Mouse (Mus musculus): ENCODE measurements around the gene Rdh8. TPM values are rescaled to one million over a fixed set of nuclear protein-coding genes. Genes with fewer than 3 reads are reported as not detected.

Gene Rdh8
- total RNA-seq, 2 experiments from 2014 or later = not detected

Other genes with a start within 250 kb of the Rdh8 start
- 10 to 100 TPM; 14.9 to 17.6 TPM for gene Zfp846, start 237.2 kb upstream of the Rdh8 start, total RNA-seq (2021)
- 100 to 1,000 TPM; 310 to 319 TPM for gene Ubl5, start 175.6 kb upstream of the Rdh8 start, total RNA-seq (2021)
- gene Fbxl12, start 173.7 kb upstream of the Rdh8 start, total RNA-seq (2021) = 10 to 100 TPM; 21.9 to 22.6 TPM
- 10 to 100 TPM; 40.4 to 42.3 TPM for gene Pin1, start 166.4 kb upstream of the Rdh8 start, total RNA-seq (2021)
- 100 to 1,000 TPM; 127 to 142 TPM for gene Olfm2, start 72.2 kb upstream of the Rdh8 start, total RNA-seq (2021)
- gene Col5a3, start 3.4 kb upstream of the Rdh8 start, total RNA-seq (2021) = 1 to 10 TPM; 1.7 to 1.8 TPM
- gene A230050P20Rik, start 50.1 kb downstream of the Rdh8 start, total RNA-seq (2021) = 10 to 100 TPM; 68.5 to 85.5 TPM
- gene Angptl6, start 61.2 kb downstream of the Rdh8 start, total RNA-seq (2021) = 10 to 100 TPM in 1 of 2 experiments, 1 to 10 TPM in 1; 9.7 to 11.7 TPM
- 10 to 100 TPM; 20.7 to 23.3 TPM for gene Ppan, start 69.7 kb downstream of the Rdh8 start, total RNA-seq (2021)
- 100 to 1,000 TPM; 133 to 134 TPM for gene Eif3g, start 80.1 kb downstream of the Rdh8 start, total RNA-seq (2021)
- gene Dnmt1, start 141.4 kb downstream of the Rdh8 start, total RNA-seq (2021) = 10 to 100 TPM; 40.2 to 41.0 TPM
- 1 to 10 TPM; 2.9 to 3.4 TPM for gene S1pr2, start 158.3 kb downstream of the Rdh8 start, total RNA-seq (2021)
- gene Mrpl4, start 184.2 kb downstream of the Rdh8 start, total RNA-seq (2021) = 10 to 100 TPM; 57.3 to 62.1 TPM
- 1 to 10 TPM; 2.3 to 2.9 TPM for gene Icam1, start 197.5 kb downstream of the Rdh8 start, total RNA-seq (2021)
- gene Icam4, start 210.9 kb downstream of the Rdh8 start, total RNA-seq (2021) = 1 to 10 TPM in 1 of 2 experiments, under 1 TPM in 1; 0.98 to 1.7 TPM
- 100 to 1,000 TPM; 203 to 239 TPM for gene Icam5, start 213.6 kb downstream of the Rdh8 start, total RNA-seq (2021)
- gene Zglp1, start 248.6 kb downstream of the Rdh8 start, total RNA-seq (2021) = not detected

Measured in left cerebral cortex, adult 18-20 months (tissue).